Mouse (Mus musculus) G1E (cell line): ENCODE results near the gene Fez1. TPM values are rescaled to one million over a fixed set of nuclear protein-coding genes. Genes with fewer than 3 reads are reported as not detected.
A peak's percentile ranks its signal among the peaks of the same experiment; 100 is the strongest.

Experiments used
- ATAC-seq: 2 replicates; pipeline ENCODE4 v1.8.0; 2016; ENCODE audit warnings: mild to moderate bottlenecking; ENCODE audit not compliant: insufficient number of reproducible peaks, poor library complexity, low FRiP score, severe bottlenecking; ENCODE audit errors: extremely low read depth
- DNase-seq: peaks from one replicate; pipeline ENCODE4 v3.0.0; 2012; ENCODE audit warnings: low spot score
- H3K27me3 ChIP-seq: 2 replicates; pipeline ENCODE4 v1.6.1; 2012; ENCODE audit warnings: mild to moderate bottlenecking, low read length, inconsistent platforms; ENCODE audit not compliant: insufficient read depth
- H3K36me3 ChIP-seq: replicated peaks from 2 replicates; pipeline ENCODE3; 2012; ENCODE audit warnings: mild to moderate bottlenecking, inconsistent platforms
- H3K4me1 ChIP-seq: 2 replicates; pipeline ENCODE4 v1.6.1; 2012; ENCODE audit warnings: low read depth, low read length, inconsistent platforms, mixed read lengths; ENCODE audit not compliant: insufficient read depth
- H3K4me3 ChIP-seq: 2 replicates; pipeline ENCODE4 v1.5.1; 2012; ENCODE audit warnings: low read depth, mild to moderate bottlenecking, inconsistent platforms, low read length, moderate library complexity, mixed read lengths
- H3K9me3 ChIP-seq: replicated peaks from 2 replicates; pipeline ENCODE4 v1.6.1; 2012; ENCODE audit warnings: inconsistent platforms
- CTCF ChIP-seq: IDR thresholded peaks from 2 replicates; pipeline ENCODE4 v1.5.1; 2012; ENCODE audit warnings: low read depth, low read length, inconsistent platforms, mixed read lengths
- GATA1 ChIP-seq: IDR thresholded peaks from 2 replicates; pipeline ENCODE4 v1.6.1; 2012; ENCODE audit warnings: borderline replicate concordance, low read length, inconsistent platforms, mixed read lengths
- GATA2 ChIP-seq: IDR thresholded peaks from 2 replicates; pipeline ENCODE4 v1.6.1; 2012; ENCODE audit warnings: low read depth, low read length, inconsistent platforms, borderline replicate concordance
- POLR2AphosphoS5 ChIP-seq: IDR thresholded peaks from 2 replicates; pipeline ENCODE4 v1.6.1; 2012; ENCODE audit warnings: low read depth, low read length, inconsistent platforms; ENCODE audit not compliant: insufficient replicate concordance
- TAL1 ChIP-seq: conservative IDR thresholded peaks from 2 replicates; pipeline ENCODE4 v1.6.1; 2012; ENCODE audit warnings: low read depth, low read length, inconsistent platforms, mixed read lengths
- polyA plus RNA-seq: library from polyadenylated mRNA; stranded (reverse); fragments of >175 nt; gene quantifications from 2 replicates; pipeline ENCODE4 v1.2.3, GENCODE M21; 2012
- total RNA-seq, 2 experiments: library from RNA; stranded (forward) in 1 of 2; stranded (reverse) in 1 of 2; fragments of 200-1000 nt in 1 of 2; fragments of >200 nt in 1 of 2; fragmentation: Nextera tagmentation in 1 of 2; gene quantifications; 2 replicates each; pipeline ENCODE4 v1.2.3; 2014 to 2017

Fez1 gene
- not detected in 2 replicates for total RNA-seq (2014; fragmentation: Nextera tagmentation)
- 0.12 and 0.44 TPM in 2 replicates for total RNA-seq (2017)
- not detected in 2 replicates for polyA plus RNA-seq

GRCm38 (mm10) chr9:36821644-36822000 is at the start of gene Fez1:
Gene Fez1, plus strand, starts transcription at chr9:36821864.
- no peak for ATAC-seq
- H3K36me3 ChIP-seq, result no peaks in the 10 kb centered on the region
- TF ChIP-seq GATA2 (no peak), TAL1 (no peak), POLR2AphosphoS5 (no peak), GATA1 (no peak), CTCF (no peak)

GRCm38 (mm10) chr9:36783921-36784320 is 37.7 kb upstream of the Fez1 start:
- H3K36me3 ChIP-seq, result peaks cover 91% of the 10 kb centered on the region
- H3K27me3 ChIP-seq, result no peaks in the 10 kb centered on the region
- DNase-seq, result no peak
- TF ChIP-seq TAL1 (no peak), GATA1 (no peak), POLR2AphosphoS5 (no peak), GATA2 (no peak), CTCF (no peak)
- ATAC-seq, result no peak
- no peak overlapping the region for H3K4me3 ChIP-seq
- H3K4me1 ChIP-seq, result no peaks in the 10 kb centered on the region
- no peaks in the 10 kb centered on the region for H3K9me3 ChIP-seq

More at GRCm38 (mm10) chr9:36821644-36822000, at the start of gene Fez1:
- no peak within 1 kb of the TSS for H3K4me3 ChIP-seq
- H3K9me3 ChIP-seq, result no peaks in the 10 kb centered on the region
- no peak for DNase-seq
- H3K27me3 ChIP-seq, result peaks cover 11% of the 10 kb centered on the region; the same call in 1 of the 2 replicates
- no peaks in the 10 kb centered on the region for H3K4me1 ChIP-seq

- H3K9me3 ChIP-seq, result no peaks in the 10 kb centered on the region
- no peak for TF ChIP-seq TAL1
- TF ChIP-seq GATA2, result no peak
- no peak for TF ChIP-seq CTCF
- TF ChIP-seq GATA1, result no peak
- no peak for TF ChIP-seq POLR2AphosphoS5
- no peak for ATAC-seq
- no peak for DNase-seq
- no peaks in the 10 kb centered on the region for H3K27me3 ChIP-seq
- peaks cover 57% of the 10 kb centered on the region for H3K36me3 ChIP-seq
- H3K4me3 ChIP-seq, result no peak overlapping the region
- peaks cover 9% of the 10 kb centered on the region; the same call in 1 of the 2 replicates for H3K4me1 ChIP-seq
Observed at GRCm38 (mm10) chr9:36792191-36792590, 29.5 kb upstream of the Fez1 start.

GRCm38 (mm10) chr9:36794487-36794886 is 27.2 kb upstream of the Fez1 start:
- H3K36me3 ChIP-seq, result peaks cover 34% of the 10 kb centered on the region
- no peak overlapping the region for H3K4me3 ChIP-seq
- no peak for ATAC-seq
- peaks cover 3% of the 10 kb centered on the region; the same call in 1 of the 2 replicates for H3K27me3 ChIP-seq
- no peak for DNase-seq
- no peaks in the 10 kb centered on the region for H3K9me3 ChIP-seq
- H3K4me1 ChIP-seq, result peaks cover 13% of the 10 kb centered on the region
- TF ChIP-seq GATA2 (no peak), GATA1 (no peak), TAL1 (no peak), CTCF (no peak), POLR2AphosphoS5 (no peak)

- peaks cover 23% of the 10 kb centered on the region for H3K36me3 ChIP-seq
- peaks cover 13% of the 10 kb centered on the region for H3K4me1 ChIP-seq
- no peak overlapping the region for H3K4me3 ChIP-seq
- H3K27me3 ChIP-seq, result peaks cover 8% of the 10 kb centered on the region; the same call in 1 of the 2 replicates
- no peak for TF ChIP-seq TAL1
- no peak for TF ChIP-seq POLR2AphosphoS5
- TF ChIP-seq GATA1, result no peak
- no peak for TF ChIP-seq CTCF
- no peak for TF ChIP-seq GATA2
- no peak for ATAC-seq
- DNase-seq, result no peak
- no peaks in the 10 kb centered on the region for H3K9me3 ChIP-seq
Observed at GRCm38 (mm10) chr9:36795556-36795955, 26.1 kb upstream of the Fez1 start.

GRCm38 (mm10) chr9:36796224-36796623 is 25.4 kb upstream of the Fez1 start:
- Histone ChIP-seq H3K36me3 (peaks cover 18% of the 10 kb centered on the region), H3K9me3 (no peaks in the 10 kb centered on the region), H3K4me1 (peaks cover 13% of the 10 kb centered on the region), H3K27me3 (peaks cover 8% of the 10 kb centered on the region; the same call in 1 of the 2 replicates), H3K4me3 (peak overlapping the region; percentile 95)
- no peak for TF ChIP-seq POLR2AphosphoS5
- no peak for TF ChIP-seq GATA1
- no peak for TF ChIP-seq GATA2
- TF ChIP-seq CTCF, result no peak
- TF ChIP-seq TAL1, result no peak
- no peak for ATAC-seq
- no peak for DNase-seq
